Mouse (Mus musculus) megakaryocyte-erythroid progenitor cell, adult 5-6 weeks (primary cell): Measurements from ENCODE around the gene AC140267.1. TPM values are rescaled to one million over a fixed set of nuclear protein-coding genes. Genes with fewer than 3 reads are reported as not detected.

ENCODE experiments used
- ATAC-seq: replicated peaks from 2 replicates; pipeline ENCODE4 v1.8.0; 2016; ENCODE audit warnings: mild to moderate bottlenecking, inconsistent platforms; ENCODE audit not compliant: severe bottlenecking, poor library complexity, low FRiP score, low TSS enrichment
- total RNA-seq, 2 experiments: library from RNA; stranded (forward) in 1 of 2; stranded (reverse) in 1 of 2; fragments of 200-1000, 215-1000 nt in 1 of 2; fragments of >200 nt in 1 of 2; fragmentation: Nextera tagmentation in 1 of 2; gene quantifications; 2 replicates each; pipeline ENCODE4 v1.2.3; 2014 to 2017

AC140267.1 gene
- total RNA-seq, 2 experiments from 2014 or later, result 5.6 TPM; not detected in 1

DNA sequence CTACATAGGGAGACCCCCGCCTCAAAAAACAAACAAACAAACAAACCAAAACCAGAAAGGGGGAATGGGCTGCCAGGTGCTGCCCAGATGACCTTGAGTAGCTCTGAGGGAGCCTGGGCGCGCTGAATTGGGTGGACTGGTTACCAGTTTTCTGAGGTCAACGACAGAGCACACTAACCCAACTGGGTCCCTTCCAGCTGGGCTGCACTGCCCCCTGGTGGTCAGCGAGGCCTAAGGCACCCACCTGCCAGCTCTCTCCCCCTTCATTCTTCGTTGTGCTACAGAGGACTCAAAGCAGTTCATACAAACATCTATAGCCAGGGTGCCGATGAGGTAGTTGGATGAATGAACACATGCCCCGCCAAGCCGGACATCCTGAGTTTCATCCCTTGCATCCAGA, 10.4 kb upstream of the AC140267.1 start:
- ATAC-seq, result peak; percentile 81

DNA sequence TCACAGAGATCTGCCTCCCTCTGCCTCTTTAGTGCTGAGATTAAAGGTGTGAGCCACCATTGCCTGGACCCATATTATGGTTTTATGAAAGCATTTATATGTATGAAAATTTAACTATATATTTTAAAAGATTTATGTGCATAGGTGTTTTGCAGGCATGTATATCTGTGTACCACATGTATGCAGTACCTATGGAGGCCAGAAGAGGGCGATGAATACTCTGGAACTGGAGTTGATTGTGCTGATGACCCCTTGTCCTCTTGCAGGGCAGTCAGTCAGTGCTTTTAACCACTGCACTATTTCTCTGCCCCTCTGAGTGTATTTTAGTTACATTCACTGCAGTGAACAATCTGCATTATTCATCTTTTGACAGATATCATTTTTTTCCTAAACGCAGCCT, 9.8 kb upstream of the AC140267.1 start:
- 0 out of 2 replicates have a peak, but pooled peaks have one; percentile 59 for ATAC-seq

DNA sequence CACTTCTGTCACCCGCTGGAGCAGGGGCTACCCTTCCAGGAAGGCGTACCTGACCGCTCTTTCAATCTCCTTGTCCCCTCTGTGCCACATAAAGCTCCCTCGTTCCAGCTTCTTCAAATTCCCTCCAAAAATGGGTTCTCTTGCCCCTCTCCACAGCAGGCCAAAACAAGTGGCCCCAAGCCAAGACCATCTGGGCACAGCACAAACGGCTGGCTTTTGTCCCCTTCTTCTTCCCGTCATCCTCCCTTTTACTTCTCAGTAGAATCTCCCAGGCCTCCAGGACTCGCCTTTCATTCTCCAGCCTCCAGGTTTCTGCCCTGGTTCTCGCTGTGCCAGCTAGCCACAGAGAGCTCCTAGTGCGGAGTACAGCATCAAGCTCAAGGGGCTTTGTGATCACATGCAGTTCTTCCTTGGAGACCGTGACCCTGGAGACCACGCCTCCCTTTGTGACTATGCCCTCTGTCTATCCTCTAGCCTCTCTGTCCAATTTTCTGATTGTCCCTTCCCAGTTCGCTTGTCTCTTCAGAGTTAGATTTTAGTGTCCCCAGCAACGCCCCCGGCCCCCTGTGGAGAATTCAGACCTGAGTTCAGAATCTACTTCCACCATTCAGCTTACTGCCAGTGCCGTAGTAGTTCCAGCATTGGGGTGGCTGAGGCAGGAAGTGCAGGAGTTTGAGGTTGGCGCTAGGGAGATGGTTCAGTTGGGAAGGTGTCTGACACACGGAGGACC, 7.4 kb upstream of the AC140267.1 start:
- no peak for ATAC-seq

DNA sequence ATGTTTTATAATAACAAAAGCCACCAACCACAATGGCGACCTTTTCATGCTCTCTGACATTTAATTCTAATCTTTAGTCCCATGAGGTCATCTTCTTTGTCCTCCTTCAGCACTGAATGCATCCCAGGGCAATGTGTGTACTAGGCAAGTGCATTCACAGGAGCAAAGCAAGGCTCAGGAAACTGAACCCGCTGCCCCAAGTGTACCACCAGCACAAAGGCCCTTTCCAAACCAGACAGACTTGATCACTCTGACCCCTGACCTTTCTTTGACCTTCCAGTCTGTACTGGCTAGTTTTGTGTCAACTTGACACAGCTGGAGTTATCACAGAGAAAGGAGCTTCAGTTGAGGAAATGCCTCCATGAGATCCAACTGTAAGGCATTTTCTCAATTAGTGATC, 3.3 kb upstream of the AC140267.1 start:
- ATAC-seq, result no peak

DNA sequence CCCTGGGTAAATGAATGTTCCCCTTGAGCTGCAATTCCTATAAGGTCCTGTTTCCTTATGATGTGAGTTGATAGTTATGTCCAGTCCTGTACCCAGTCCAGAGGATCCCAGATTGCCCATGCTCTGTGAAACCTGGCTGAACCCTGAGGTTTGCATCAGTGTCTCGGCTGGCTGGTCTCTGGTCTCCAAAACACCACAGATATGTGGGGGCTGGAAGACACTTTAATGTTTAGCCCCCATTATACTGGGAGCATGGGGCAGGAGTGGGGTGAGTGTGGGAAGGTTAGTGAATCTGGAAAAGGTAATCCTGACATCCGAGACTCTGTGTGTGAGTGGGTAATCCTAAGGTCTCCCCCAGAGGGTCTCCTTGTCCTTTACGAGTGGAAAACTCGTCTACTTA, 2.6 kb upstream of the AC140267.1 start:
- ATAC-seq, result no peak

DNA sequence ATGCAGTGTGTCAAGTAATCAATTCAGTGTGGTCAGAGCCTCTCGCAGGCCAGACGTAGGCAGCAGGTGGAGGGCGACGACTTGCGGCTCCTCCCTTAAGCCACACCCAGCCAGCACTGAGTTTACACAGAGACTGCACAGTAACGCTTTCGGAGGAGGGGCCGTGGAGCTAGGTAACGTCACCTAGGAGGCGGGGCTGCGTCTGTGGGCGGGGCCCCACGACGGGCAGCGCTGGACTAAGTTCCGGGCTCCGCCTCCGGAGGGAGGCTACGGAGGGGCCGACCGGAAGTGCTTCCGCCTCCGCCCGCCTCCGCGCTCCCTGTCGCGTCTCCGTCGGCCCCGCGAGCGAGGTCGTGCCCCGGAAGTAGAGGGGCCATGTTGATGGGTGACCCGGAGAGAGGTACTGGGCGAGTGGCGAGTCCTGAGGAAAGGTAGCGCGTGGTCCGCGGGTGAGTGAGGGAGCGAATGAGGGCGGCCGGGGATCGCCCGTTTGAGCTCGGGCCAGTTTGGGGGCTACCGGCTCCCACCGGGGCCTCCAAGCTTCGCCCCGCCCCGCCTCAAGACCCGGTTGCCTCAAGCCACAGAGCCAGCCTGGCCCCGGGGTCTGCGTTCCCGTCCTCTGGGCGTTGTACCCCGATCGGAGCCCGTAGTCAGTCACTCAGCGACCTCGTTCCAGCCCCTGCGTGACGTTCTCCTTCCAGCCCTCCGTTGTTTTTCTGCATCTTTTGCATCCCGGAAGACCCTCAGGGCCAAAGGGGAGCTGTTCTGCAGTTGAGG, 1.7 kb upstream of the AC140267.1 start, which contains the start of gene Mief1:
Gene Mief1 (plus strand): TSS at position 286 of the 777 bp plus-strand sequence.
- ATAC-seq, result peak; percentile 97

DNA sequence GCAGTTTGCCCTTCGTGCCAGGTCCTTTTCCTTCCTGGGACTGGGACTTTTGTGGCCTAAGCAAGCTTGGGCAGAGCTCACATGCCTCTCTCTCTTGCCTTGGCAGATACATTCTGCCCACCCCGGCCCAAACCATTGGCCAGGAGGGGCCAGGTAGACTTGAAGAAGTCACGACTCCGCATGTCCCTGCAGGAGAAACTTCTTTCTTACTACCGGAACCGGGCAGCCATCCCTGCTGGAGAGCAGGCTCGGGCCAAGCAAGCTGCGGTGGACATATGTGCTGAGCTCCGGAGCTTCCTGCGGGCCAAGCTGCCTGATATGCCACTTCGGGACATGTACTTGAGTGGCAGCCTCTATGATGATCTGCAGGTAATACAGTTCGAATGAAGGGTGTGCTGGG, 12.5 kb downstream of the AC140267.1 start:
- ATAC-seq, result no peak

DNA sequence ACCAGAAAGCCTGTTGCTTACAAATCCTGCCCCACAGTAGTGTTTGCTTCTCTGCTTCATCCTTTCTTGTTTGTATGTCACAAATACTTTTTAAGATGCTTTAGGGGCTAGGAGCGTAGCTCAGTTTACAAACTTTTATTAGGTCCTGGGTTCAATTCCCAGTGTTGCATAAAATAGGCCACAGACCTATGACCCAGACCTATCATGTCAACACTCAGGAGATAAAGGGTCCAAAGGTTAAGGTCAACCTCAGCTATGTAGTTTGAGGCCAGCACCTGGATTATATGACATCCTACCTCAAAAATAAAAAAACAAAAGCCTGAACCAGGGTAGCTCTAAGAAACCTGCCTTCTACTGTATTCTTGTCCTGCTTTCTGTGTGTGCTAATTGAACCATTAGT, 13.0 kb downstream of the AC140267.1 start:
- ATAC-seq, result no peak

DNA sequence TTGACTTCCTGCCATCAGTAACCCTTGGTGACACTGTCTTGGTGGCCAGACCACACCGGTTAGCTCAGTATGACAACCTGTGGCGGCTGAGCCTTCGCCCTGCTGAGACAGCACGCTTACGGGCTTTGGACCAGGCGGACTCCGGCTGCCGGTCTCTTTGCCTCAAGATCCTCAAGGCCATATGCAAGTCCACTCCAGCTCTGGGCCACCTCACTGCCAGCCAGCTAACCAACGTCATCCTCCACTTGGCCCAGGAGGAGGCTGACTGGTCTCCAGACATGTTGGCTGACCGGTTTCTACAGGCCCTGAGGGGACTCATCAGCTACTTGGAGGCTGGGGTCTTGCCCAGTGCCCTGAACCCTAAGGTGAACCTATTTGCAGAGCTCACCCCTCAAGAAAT, 14.0 kb downstream of the AC140267.1 start:
- ATAC-seq, result no peak

DNA sequence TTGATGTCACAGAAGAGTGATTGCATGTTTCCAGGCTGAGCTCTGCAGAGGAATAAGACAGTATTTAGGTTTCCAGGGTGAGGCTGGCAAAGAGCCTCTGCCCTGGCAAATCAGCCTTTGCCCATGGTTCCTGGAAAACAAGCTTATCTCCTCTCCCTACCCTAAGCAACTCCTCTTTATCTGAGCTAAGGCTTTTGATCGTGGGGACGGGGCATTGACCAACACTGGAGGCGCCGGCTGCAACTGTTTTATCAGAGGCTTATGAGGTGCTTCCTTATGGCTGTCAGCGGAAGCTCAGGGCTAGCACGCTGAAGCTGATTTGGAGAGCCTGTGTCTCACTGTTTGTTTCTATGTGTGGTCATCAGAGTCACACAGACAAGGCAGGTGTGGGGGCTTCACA, 15.0 kb downstream of the AC140267.1 start:
- peak; percentile 37 for ATAC-seq

DNA sequence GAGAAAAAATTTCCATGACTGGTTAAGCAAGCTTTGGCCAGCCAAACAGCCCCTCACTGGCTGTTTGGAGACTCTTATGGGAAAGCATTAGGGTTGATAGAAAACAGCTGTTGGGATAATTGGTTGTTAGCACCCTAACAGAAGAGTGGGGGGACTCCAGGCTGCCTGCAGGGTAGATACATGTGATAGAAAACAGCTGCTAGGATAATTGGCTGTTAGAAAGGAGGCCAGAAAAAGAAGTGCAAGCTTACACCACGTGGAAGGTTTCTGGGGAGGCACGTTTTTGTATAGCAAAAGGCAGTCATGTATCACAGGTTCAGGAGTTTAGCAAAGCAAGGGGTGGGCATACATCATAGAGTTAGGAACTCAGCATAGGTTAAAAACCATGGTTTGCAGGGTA, 17.9 kb downstream of the AC140267.1 start:
- ATAC-seq, result no peak

DNA sequence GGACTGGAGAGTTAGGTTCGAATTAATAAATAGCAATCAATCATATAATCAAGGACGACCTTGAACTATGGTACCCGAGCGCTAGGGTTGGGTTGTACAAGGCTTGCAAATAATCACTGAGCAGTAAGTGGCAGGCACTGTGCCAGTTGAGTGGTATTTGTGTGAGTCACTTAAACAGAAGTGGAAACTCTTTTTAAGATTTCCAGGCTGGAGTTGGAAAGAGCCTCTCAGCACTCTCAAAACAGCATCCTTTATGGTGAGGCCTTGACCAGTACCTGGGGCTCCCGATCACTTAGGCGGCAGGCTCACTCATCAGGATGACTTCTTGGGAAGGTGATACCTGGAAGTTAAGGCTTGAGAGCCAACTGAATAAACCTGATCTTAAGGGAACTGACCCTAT, 18.6 kb downstream of the AC140267.1 start:
- ATAC-seq, result no peak

DNA sequence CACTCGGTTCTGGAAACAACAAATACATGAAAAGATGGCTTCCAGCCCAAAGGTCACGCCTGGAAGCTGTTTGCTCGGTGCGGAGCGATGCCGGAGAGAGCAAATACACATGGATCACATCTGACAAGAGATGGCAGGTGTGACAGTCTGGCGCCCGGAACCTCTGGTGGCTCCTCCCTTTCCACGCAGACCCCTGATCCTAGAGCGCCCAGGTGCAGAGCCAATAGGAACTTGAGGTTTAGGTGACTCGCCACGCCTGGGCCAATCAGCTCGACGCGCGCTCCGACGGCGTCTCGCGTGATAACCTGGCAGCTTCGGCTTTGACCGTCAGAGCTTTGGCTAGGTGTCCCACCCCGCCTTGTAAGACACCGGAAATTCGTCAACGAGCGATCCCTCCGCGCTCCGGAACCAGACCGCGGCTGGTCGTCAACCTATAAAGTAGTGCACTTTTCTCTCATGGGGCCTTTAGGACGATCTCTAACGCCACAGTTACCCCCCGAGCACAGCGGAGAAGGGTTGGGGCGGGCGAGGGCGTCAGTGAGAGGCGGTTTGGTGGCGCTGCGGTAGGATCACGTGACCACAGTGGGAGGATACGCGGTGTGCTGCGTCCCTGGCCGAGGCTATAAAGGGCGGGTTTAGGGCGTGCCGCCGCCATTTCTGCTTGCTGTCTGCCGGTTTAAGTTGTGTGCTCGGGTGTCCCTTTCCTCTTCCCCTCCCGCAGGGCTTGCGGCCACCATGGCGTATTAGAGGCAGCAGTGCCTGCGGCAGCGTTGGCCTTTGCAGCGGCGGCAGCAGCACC, 19.4 kb downstream of the AC140267.1 start, which contains the start of gene Atf4:
Gene Atf4 (plus strand): TSS at position 338 of the 799 bp plus-strand sequence.
- ATAC-seq, result peak; percentile 83

DNA sequence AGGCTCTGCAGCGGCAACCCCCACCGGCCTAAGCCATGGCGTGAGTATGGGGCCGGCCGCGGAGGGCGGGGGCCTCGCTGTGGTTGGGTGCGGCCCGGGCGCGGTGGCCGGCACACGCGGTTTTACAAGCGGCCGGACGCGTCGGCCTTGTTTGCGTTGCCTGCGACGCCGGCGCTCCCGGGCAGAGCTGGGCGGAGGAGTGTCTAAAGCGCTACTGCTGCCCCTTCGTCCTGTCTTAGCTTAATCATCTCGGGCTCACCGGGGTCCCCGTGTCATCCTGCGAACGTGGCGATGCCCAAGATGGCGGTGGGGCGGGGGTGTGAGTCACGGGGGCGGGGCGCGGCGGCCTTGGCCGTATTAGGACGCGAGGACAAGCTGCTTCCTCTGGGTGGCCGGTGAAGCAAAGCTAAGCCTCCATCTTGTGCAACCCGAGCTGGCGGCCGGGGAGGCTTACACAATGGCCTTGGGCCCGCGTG, 20.0 kb downstream of the AC140267.1 start:
- ATAC-seq, result no peak

DNA sequence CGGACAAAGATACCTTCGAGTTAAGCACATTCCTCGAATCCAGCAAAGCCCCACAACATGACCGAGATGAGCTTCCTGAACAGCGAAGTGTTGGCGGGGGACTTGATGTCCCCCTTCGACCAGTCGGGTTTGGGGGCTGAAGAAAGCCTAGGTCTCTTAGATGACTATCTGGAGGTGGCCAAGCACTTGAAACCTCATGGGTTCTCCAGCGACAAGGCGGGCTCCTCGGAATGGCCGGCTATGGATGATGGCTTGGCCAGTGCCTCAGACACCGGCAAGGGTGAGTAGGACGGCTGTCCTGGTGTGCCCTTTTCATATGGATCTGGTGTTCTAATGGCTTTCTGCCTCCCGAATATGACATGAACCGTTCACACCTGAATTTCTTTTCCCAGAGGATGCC, 20.6 kb downstream of the AC140267.1 start:
- ATAC-seq, result no peak

DNA sequence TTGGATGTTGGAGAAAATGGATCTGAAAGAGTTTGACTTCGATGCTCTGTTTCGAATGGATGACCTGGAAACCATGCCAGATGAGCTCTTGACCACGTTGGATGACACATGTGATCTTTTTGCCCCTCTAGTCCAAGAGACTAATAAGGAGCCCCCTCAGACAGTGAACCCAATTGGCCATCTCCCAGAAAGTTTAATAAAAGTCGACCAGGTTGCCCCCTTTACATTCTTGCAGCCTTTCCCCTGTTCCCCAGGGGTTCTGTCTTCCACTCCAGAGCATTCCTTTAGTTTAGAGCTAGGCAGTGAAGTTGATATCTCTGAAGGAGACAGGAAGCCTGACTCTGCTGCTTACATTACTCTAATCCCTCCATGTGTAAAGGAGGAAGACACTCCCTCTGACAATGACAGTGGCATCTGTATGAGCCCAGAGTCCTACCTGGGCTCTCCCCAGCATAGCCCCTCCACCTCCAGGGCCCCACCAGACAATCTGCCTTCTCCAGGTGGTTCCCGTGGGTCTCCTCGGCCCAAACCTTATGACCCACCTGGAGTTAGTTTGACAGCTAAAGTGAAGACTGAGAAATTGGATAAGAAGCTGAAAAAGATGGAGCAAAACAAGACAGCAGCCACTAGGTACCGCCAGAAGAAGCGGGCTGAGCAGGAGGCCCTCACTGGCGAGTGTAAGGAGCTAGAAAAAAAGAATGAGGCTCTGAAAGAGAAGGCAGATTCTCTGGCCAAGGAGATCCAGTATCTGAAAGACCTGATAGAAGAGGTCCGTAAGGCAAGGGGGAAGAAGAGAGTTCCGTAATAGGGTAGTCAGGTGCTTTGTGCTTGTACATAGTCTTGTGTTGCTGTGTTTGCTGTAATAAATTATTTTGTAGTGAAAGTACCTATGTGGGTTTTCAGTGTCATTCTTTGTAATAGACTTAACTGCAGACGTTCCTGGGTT, 21.3 kb downstream of the AC140267.1 start:
- no peak for ATAC-seq

DNA sequence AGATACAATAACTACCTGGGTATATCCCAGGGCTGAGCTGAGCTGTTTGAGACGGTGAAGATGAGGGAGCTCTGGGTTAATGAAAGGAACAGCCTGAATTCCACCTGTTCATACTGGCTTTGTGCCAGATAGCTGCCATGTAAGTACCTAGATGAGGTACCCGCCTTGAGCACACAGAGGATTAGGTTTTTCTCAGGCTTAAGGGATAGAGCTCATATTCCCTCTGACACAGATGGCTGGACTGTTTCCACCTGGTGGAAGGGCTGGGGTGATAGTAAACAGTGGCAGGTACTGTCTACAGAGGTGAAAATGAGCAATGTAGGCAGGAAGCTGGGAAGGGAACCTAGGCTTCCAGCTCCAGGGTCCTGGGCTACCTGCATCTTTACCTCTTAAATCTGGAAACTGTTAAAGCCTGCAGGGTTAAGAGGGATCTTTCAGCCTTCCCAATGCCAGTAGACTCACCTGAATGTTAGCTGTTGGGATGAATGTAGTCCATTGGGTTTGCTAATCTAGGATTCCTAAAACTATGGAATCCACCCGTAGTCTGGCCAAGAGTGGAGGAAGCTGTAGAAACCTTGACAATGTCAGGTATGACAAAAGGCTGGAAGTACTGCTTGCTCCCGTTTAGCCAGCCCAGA, 22.1 kb downstream of the AC140267.1 start:
- no peak for ATAC-seq
